Mouse (Mus musculus) forebrain, postnatal 0 days (tissue): ENCODE measurements around the gene Eif2b2. TPM values are rescaled to one million over a fixed set of nuclear protein-coding genes. Genes with fewer than 3 reads are reported as not detected.

Source experiments
- ATAC-seq: fragments of 200-750 bp; cut with Nextera tagmentation; 2 replicates; pipeline ENCODE4 v1.8.0; 2017; ENCODE audit warnings: mild to moderate bottlenecking, moderate library complexity
- DNase-seq: peaks from one replicate; pipeline ENCODE4 v3.0.0-alpha.2; 2015
- H3K27ac ChIP-seq: fragments of 300-500 bp; sonication (generic); 2 replicates; pipeline ENCODE4 v1.5.1; 2014; ENCODE audit warnings: low read depth, mild to moderate bottlenecking, antibody characterized with exemption, low read length, moderate library complexity, mixed read lengths
- H3K27me3 ChIP-seq: fragments of 300-500 bp; sonication (generic); 2 replicates; pipeline ENCODE4 v1.6.1; 2014; ENCODE audit warnings: mild to moderate bottlenecking, low read length, mixed read lengths; ENCODE audit not compliant: insufficient read depth
- H3K36me3 ChIP-seq: fragments of 300-500 bp; sonication (generic); 2 replicates; pipeline ENCODE4 v1.6.1; 2014; ENCODE audit warnings: mild to moderate bottlenecking, moderate library complexity; ENCODE audit not compliant: insufficient read depth
- H3K4me1 ChIP-seq: fragments of 300-500 bp; sonication (generic); 2 replicates; pipeline ENCODE4 v1.6.1; 2014; ENCODE audit warnings: antibody characterized with exemption; ENCODE audit not compliant: insufficient read depth
- H3K4me2 ChIP-seq: fragments of 300-500 bp; sonication (generic); 2 replicates; pipeline ENCODE4 v1.6.1; 2014; ENCODE audit warnings: low read depth, mild to moderate bottlenecking, moderate library complexity
- H3K4me3 ChIP-seq: fragments of 300-500 bp; sonication (generic); 2 replicates; pipeline ENCODE4 v1.5.1; 2014; ENCODE audit warnings: low read depth, low read length, mixed read lengths
- H3K9ac ChIP-seq: fragments of 300-500 bp; sonication (generic); 2 replicates; pipeline ENCODE4 v1.6.1; 2014; ENCODE audit warnings: mild to moderate bottlenecking
- H3K9me3 ChIP-seq: fragments of 300-500 bp; sonication (generic); 2 replicates; pipeline ENCODE4 v1.6.1; 2016; ENCODE audit warnings: low read length
- CTCF ChIP-seq: sonication (generic); IDR thresholded peaks from 2 replicates; pipeline ENCODE4 v1.5.1; 2016; ENCODE audit warnings: antibody characterized with exemption, control low read depth, low read depth
- WGBS: fragments of 180-500 bp; shearing (Covaris S2); extraction: QIAGEN DNeasy Blood & Tissue Kit; methylation state at CpG from one replicate; pipeline ENCODE4 v1.1.7; 2014; 5-methylcytosine and 5-hydroxymethylcytosine counted together
- polyA plus RNA-seq: library from polyadenylated mRNA; unstranded; fragments of >200 nt; fragmentation: Nextera tagmentation; extraction: Ambion mirVana; gene quantifications from 2 replicates; pipeline ENCODE4 v1.2.1, GENCODE M21; 2015
- total RNA-seq: library from RNA; depleted of rRNA; stranded (reverse); fragments of >200 nt; gene quantifications from 2 replicates; pipeline ENCODE4 v1.2.3, GENCODE M21; 2014

Eif2b2 gene
- total and polyA plus RNA-seq, 2 experiments from 2014 or later, result 69.0 to 78.3 TPM

DNA sequence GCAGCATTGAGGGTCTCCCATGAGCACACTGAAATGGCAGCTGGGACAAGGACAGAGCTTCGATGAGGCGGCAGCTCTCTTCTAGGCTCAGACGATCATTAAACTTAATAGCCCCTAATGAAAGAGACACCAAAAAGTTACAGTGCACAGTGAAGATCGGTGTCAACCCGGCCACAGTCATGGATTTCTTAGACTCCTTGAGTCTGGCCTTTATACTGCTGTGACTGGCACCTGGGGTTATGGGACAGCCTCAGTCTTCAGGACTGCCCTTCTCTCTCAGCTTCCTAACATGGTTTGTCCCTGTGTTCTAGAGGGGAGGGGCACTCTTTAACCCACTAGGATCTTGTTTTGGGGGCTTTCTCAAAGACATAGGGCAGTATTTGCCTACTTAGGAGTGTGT, 18.3 kb downstream of the Eif2b2 start:
- ATAC-seq (no peak), DNase-seq (no peak)
- no peaks in the 10 kb centered on the region for H3K4me1 ChIP-seq
- H3K27ac ChIP-seq, result no peak overlapping the region
- no peaks in the 10 kb centered on the region for H3K27me3 ChIP-seq
- H3K9ac ChIP-seq, result no peak overlapping the region
- H3K4me2 ChIP-seq, result no peak overlapping the region
- peaks cover 3% of the 10 kb centered on the region; the same call in 1 of the 2 replicates for H3K36me3 ChIP-seq
- TF ChIP-seq CTCF, result no peak
- H3K4me3 ChIP-seq, result no peak overlapping the region
- no peaks in the 10 kb centered on the region for H3K9me3 ChIP-seq
- 90% methylated on average over 5 of the region's 5 CpGs for WGBS

- no peak overlapping the region for H3K4me3 ChIP-seq
- no peak overlapping the region for H3K9ac ChIP-seq
- no peak for TF ChIP-seq CTCF
- no peaks in the 10 kb centered on the region for H3K27me3 ChIP-seq
- H3K4me2 ChIP-seq, result no peak overlapping the region
- H3K36me3 ChIP-seq, result peaks cover 11% of the 10 kb centered on the region
- no peaks in the 10 kb centered on the region for H3K9me3 ChIP-seq
- ATAC-seq (no peak), DNase-seq (no peak)
- H3K4me1 ChIP-seq, result no peaks in the 10 kb centered on the region
- 91% methylated on average over 3 of the region's 3 CpGs for WGBS
- H3K27ac ChIP-seq, result no peak overlapping the region
These were observed 32.8 kb downstream of the Eif2b2 start for GRCm38 (mm10) chr12:85252083-85252482.

GRCm38 (mm10) chr12:85256074-85256751, 36.9 kb downstream of the Eif2b2 start:
- 83% methylated on average over 7 of the region's 7 CpGs for WGBS
- H3K27ac ChIP-seq, result no peak overlapping the region
- H3K4me1 ChIP-seq, result no peaks in the 10 kb centered on the region
- H3K9me3 ChIP-seq, result no peaks in the 10 kb centered on the region
- no peak for DNase-seq
- H3K9ac ChIP-seq, result no peak overlapping the region
- H3K27me3 ChIP-seq, result no peaks in the 10 kb centered on the region
- H3K4me2 ChIP-seq, result no peak overlapping the region
- no peak for ATAC-seq
- H3K36me3 ChIP-seq, result peaks cover 9% of the 10 kb centered on the region; the same call in 1 of the 2 replicates
- no peak overlapping the region for H3K4me3 ChIP-seq
- no peak for TF ChIP-seq CTCF

GRCm38 (mm10) chr12:85257008-85257639, 37.8 kb downstream of the Eif2b2 start:
- no peak overlapping the region for H3K4me2 ChIP-seq
- H3K27me3 ChIP-seq, result no peaks in the 10 kb centered on the region
- H3K9ac ChIP-seq, result no peak overlapping the region
- no peak for DNase-seq
- no peak for TF ChIP-seq CTCF
- no peak for ATAC-seq
- no peaks in the 10 kb centered on the region for H3K4me1 ChIP-seq
- no peaks in the 10 kb centered on the region for H3K9me3 ChIP-seq
- 85% methylated on average over 7 of the region's 7 CpGs for WGBS
- peaks cover 9% of the 10 kb centered on the region; the same call in 1 of the 2 replicates for H3K36me3 ChIP-seq
- no peak overlapping the region for H3K4me3 ChIP-seq
- no peak overlapping the region for H3K27ac ChIP-seq

DNA sequence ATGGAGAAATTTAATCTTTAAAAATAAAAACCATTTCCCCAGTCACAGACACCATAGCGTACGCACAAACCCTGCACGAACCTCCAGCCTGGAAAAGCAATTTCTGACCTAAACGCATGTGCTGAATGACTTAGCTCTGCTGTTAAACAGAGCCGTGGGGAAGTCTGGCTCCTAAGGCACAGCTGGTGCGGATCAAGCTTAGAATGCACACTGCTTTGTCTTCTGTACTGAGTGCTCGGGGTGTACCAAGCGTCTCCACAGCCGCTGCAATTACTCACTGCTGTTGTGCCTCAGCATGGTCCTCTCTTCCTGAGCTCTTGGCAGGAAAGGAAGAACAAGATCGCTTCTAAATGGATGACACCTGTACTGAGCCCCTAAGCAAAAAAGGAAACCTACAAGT, 43.2 kb downstream of the Eif2b2 start:
- Histone ChIP-seq H3K36me3 (peaks cover 9% of the 10 kb centered on the region; the same call in 1 of the 2 replicates), H3K4me2 (no peak overlapping the region), H3K4me3 (no peak overlapping the region), H3K9ac (no peak overlapping the region), H3K9me3 (no peaks in the 10 kb centered on the region), H3K27ac (no peak overlapping the region), H3K4me1 (no peaks in the 10 kb centered on the region), H3K27me3 (no peaks in the 10 kb centered on the region)
- no peak for DNase-seq
- TF ChIP-seq CTCF, result no peak
- 54% methylated on average over 10 of the region's 10 CpGs for WGBS
- no peak; the same call in 1 of the 2 replicates for ATAC-seq

GRCm38 (mm10) chr12:85263190-85263589, 43.9 kb downstream of the Eif2b2 start:
- Histone ChIP-seq H3K4me2 (no peak overlapping the region), H3K4me3 (no peak overlapping the region), H3K36me3 (peaks cover 12% of the 10 kb centered on the region; the same call in 1 of the 2 replicates), H3K27me3 (no peaks in the 10 kb centered on the region), H3K4me1 (no peaks in the 10 kb centered on the region), H3K9me3 (no peaks in the 10 kb centered on the region), H3K9ac (no peak overlapping the region), H3K27ac (no peak overlapping the region)
- no peak for ATAC-seq
- WGBS, result 79% methylated on average over 5 of the region's 5 CpGs
- TF ChIP-seq CTCF, result no peak
- DNase-seq, result no peak

DNA sequence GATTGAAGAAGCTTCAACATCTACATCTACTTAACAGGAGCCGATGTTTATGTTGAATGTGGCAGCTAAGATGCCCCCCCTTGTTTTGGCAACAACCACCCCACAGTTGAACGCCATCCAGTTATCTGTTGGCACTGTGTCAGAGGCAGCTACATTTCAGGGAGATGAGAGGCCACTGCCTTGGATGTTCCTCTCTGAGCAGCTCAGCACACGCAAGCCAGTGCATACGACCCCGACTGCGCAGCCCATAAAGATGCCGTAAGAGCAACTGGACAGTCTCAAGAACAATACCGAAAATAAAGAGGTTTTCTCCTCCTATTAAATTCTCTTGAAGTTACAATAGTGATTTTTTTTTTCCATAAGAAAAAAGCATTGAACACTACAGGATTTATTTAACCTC, 45.2 kb downstream of the Eif2b2 start:
- WGBS, result 70% methylated on average over 8 of the region's 8 CpGs
- DNase-seq (peak; percentile 30), ATAC-seq (no peak)
- H3K4me1 ChIP-seq, result no peaks in the 10 kb centered on the region
- H3K27ac ChIP-seq, result no peak overlapping the region
- no peak overlapping the region for H3K4me3 ChIP-seq
- no peak for TF ChIP-seq CTCF
- no peaks in the 10 kb centered on the region for H3K27me3 ChIP-seq
- no peak overlapping the region for H3K4me2 ChIP-seq
- H3K9ac ChIP-seq, result no peak overlapping the region
- peaks cover 6% of the 10 kb centered on the region; the same call in 1 of the 2 replicates for H3K36me3 ChIP-seq
- no peaks in the 10 kb centered on the region for H3K9me3 ChIP-seq
